Mouse (Mus musculus) ES-Bruce4 (cell line): ENCODE measurements at regions not wholly inside any gene's neighbourhood (a gene's known extent, or its start where the extent isn't known, plus 50 kb on each side); places are given as distances from the start of the nearest gene placed in this dataset.

Source experiments
- H3K27ac ChIP-seq: 2 replicates; pipeline ENCODE4 v1.5.1; 2012; ENCODE audit warnings: low read length, inconsistent platforms; ENCODE audit not compliant: insufficient read depth
- H3K27me3 ChIP-seq: 2 replicates; pipeline ENCODE4 v1.6.1; 2012; ENCODE audit warnings: mild to moderate bottlenecking, low read length, inconsistent platforms; ENCODE audit not compliant: control insufficient read depth, poor library complexity, insufficient read depth, severe bottlenecking
- H3K36me3 ChIP-seq: 2 replicates; pipeline ENCODE4 v1.6.1; 2012; ENCODE audit warnings: inconsistent platforms, mild to moderate bottlenecking, low read length, moderate library complexity; ENCODE audit not compliant: control insufficient read depth, poor library complexity, insufficient read depth, severe bottlenecking
- H3K4me1 ChIP-seq: one replicate; pipeline ENCODE4 v1.8.1; 2011; ENCODE audit warnings: low read length; ENCODE audit not compliant: control insufficient read depth, insufficient read depth
- H3K4me3 ChIP-seq: 2 replicates; pipeline ENCODE4 v1.5.1; 2011; ENCODE audit warnings: low read depth, mild to moderate bottlenecking, low read length
- H3K9ac ChIP-seq: 2 replicates; pipeline ENCODE4 v1.6.1; 2012; ENCODE audit warnings: low read depth, mild to moderate bottlenecking, inconsistent platforms; ENCODE audit not compliant: poor library complexity, severe bottlenecking
- H3K9me3 ChIP-seq: replicated peaks from 2 replicates; pipeline ENCODE4 v1.6.1; 2012; ENCODE audit warnings: mild to moderate bottlenecking, low read length, inconsistent platforms; ENCODE audit not compliant: control insufficient read depth, poor library complexity, insufficient read depth, severe bottlenecking
- CTCF ChIP-seq: IDR thresholded peaks from one replicate; pipeline ENCODE4 v1.8.1; 2011; ENCODE audit warnings: low read depth, low read length
- EP300 ChIP-seq: IDR thresholded peaks from 2 replicates; pipeline ENCODE4 v1.6.1; 2011; ENCODE audit warnings: low read depth, low read length; ENCODE audit not compliant: insufficient read depth

DNA sequence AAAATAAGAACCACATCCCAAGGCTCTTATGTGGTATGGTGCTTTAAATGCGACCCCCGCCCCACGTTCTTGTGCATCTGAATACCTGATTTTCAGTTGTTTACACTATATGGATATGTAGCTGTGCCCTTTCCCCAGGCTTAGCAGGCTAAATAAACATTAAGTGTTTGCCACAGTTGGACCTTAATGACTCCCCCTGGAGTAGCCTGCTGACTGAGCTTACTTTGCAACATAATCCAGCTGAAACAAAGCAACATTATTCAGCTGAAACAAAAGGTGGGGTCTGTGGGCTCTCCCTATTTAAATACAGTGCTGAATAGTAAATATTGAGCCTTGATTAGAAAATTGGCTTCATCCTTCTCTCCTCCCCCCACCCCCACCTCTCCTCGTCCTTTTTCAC lies 2511.6 kb downstream of the Gm37988 start:
- peaks cover 3% of the 10 kb centered on the region for H3K9me3 ChIP-seq
- TF ChIP-seq EP300 (0 out of 2 replicates have a peak, but pooled peaks have one; percentile 29), CTCF (no peak)
- H3K27ac ChIP-seq = no peak overlapping the region

More for the DNA sequence above, 2511.6 kb downstream of the Gm37988 start:
- H3K36me3 ChIP-seq = no peaks in the 10 kb centered on the region
- H3K4me3 ChIP-seq = no peak overlapping the region
- H3K9ac ChIP-seq = no peak overlapping the region
- H3K27me3 ChIP-seq = peaks cover 2% of the 10 kb centered on the region; the same call in 1 of the 2 replicates
- no peaks in the 10 kb centered on the region for H3K4me1 ChIP-seq
